Mouse (Mus musculus): Measurements from ENCODE around the gene Nelfa. TPM values are rescaled to one million over a fixed set of nuclear protein-coding genes. Genes with fewer than 3 reads are reported as not detected.
"Not testable (repeated sequence)": the region's sequence is repeated elsewhere in the genome, so short reads cannot be mapped to it uniquely, and the experiment has no call there.

Nelfa gene
- polyA plus RNA-seq, 1 experiment, result 26.2 TPM

GRCm38 (mm10) chr5:33948314-33948713 lies 12.1 kb upstream of the Nelfa start:
- Histone ChIP-seq H3K4me1 (ENCODE audit: control insufficient read depth, insufficient read depth, low read length) (no peaks in the 10 kb centered on the region), H3K4me3 (ENCODE audit: insufficient read depth, low read length) (no peak overlapping the region), H3K27ac (ENCODE audit: insufficient read depth, low read length) (no peak overlapping the region)
- TF ChIP-seq CTCF (IDR thresholded peaks at IDR 0.05; ENCODE audit: extremely low read depth, insufficient read depth, low read length), result no peak

GRCm38 (mm10) chr5:33947035-33947434 lies 10.8 kb upstream of the Nelfa start:
- H3K4me1 ChIP-seq (ENCODE audit: control insufficient read depth, insufficient read depth, low read length); H3K27ac ChIP-seq (ENCODE audit: insufficient read depth, low read length); H3K4me3 ChIP-seq (ENCODE audit: insufficient read depth, low read length): not testable (repeated sequence)

GRCm38 (mm10) chr5:33938448-33938847 lies 2.2 kb upstream of the Nelfa start:
- TF ChIP-seq CTCF (IDR thresholded peaks at IDR 0.05; ENCODE audit: extremely low read depth, insufficient read depth, low read length), result no peak
- no peak for TF ChIP-seq POLR2A (IDR thresholded peaks at IDR 0.05; ENCODE audit: extremely low read depth, insufficient read depth, low read length)
- H3K27ac ChIP-seq (ENCODE audit: insufficient read depth, low read length), result no peak overlapping the region
- H3K4me1 ChIP-seq (ENCODE audit: control insufficient read depth, insufficient read depth, low read length), result no peaks in the 10 kb centered on the region; the same call in 1 of the 2 replicates
- no peak overlapping the region for H3K4me3 ChIP-seq (ENCODE audit: insufficient read depth, low read length)

- H3K4me1 ChIP-seq (ENCODE audit: control insufficient read depth, insufficient read depth, low read length), result no peaks in the 10 kb centered on the region; the same call in 1 of the 2 replicates
These were observed 1.0 kb upstream of the Nelfa start for GRCm38 (mm10) chr5:33937230-33937629.

GRCm38 (mm10) chr5:33935700-33936111 lies 507 bp downstream of the Nelfa start:
- peak overlapping the region; percentile 74 for H3K27ac ChIP-seq (ENCODE audit: insufficient read depth, low read length)
- no peak for TF ChIP-seq CTCF (IDR thresholded peaks at IDR 0.05; ENCODE audit: extremely low read depth, insufficient read depth, low read length)
- no peak for TF ChIP-seq POLR2A (IDR thresholded peaks at IDR 0.05; ENCODE audit: extremely low read depth, insufficient read depth, low read length)
- H3K4me3 ChIP-seq (ENCODE audit: insufficient read depth, low read length), result peak overlapping the region; percentile 61
- no peaks in the 10 kb centered on the region; the same call in 1 of the 2 replicates for H3K4me1 ChIP-seq (ENCODE audit: control insufficient read depth, insufficient read depth, low read length)

More at GRCm38 (mm10) chr5:33937230-33937629, 1.0 kb upstream of the Nelfa start:
- no peak overlapping the region for H3K27ac ChIP-seq (ENCODE audit: insufficient read depth, low read length)
- no peak for TF ChIP-seq POLR2A (IDR thresholded peaks at IDR 0.05; ENCODE audit: extremely low read depth, insufficient read depth, low read length)
- no peak for TF ChIP-seq CTCF (IDR thresholded peaks at IDR 0.05; ENCODE audit: extremely low read depth, insufficient read depth, low read length)
- peak overlapping the region; percentile 61; the same call in 1 of the 2 replicates for H3K4me3 ChIP-seq (ENCODE audit: insufficient read depth, low read length)

GRCm38 (mm10) chr5:33934877-33935276 lies 1.3 kb downstream of the Nelfa start:
- H3K27ac ChIP-seq (ENCODE audit: insufficient read depth, low read length), result no peak overlapping the region
- no peaks in the 10 kb centered on the region; the same call in 1 of the 2 replicates for H3K4me1 ChIP-seq (ENCODE audit: control insufficient read depth, insufficient read depth, low read length)
- H3K4me3 ChIP-seq (ENCODE audit: insufficient read depth, low read length), result no peak overlapping the region
- TF ChIP-seq POLR2A (IDR thresholded peaks at IDR 0.05; ENCODE audit: extremely low read depth, insufficient read depth, low read length) (no peak), CTCF (IDR thresholded peaks at IDR 0.05; ENCODE audit: extremely low read depth, insufficient read depth, low read length) (no peak)

- no peaks in the 10 kb centered on the region; the same call in 1 of the 2 replicates for H3K4me1 ChIP-seq (ENCODE audit: control insufficient read depth, insufficient read depth, low read length)
- H3K4me3 ChIP-seq (ENCODE audit: insufficient read depth, low read length), result no peak overlapping the region
These were observed 2.1 kb downstream of the Nelfa start for GRCm38 (mm10) chr5:33934081-33934480.

GRCm38 (mm10) chr5:33932413-33932812 lies 3.8 kb downstream of the Nelfa start:
- no peak for TF ChIP-seq CTCF (IDR thresholded peaks at IDR 0.05; ENCODE audit: extremely low read depth, insufficient read depth, low read length)
- no peak for TF ChIP-seq POLR2A (IDR thresholded peaks at IDR 0.05; ENCODE audit: extremely low read depth, insufficient read depth, low read length)
- Histone ChIP-seq H3K27ac (ENCODE audit: insufficient read depth, low read length) (no peak overlapping the region), H3K4me3 (ENCODE audit: insufficient read depth, low read length) (no peak overlapping the region), H3K4me1 (ENCODE audit: control insufficient read depth, insufficient read depth, low read length) (no peaks in the 10 kb centered on the region; the same call in 1 of the 2 replicates)

More at GRCm38 (mm10) chr5:33934081-33934480, 2.1 kb downstream of the Nelfa start:
- TF ChIP-seq CTCF (IDR thresholded peaks at IDR 0.05; ENCODE audit: extremely low read depth, insufficient read depth, low read length) (no peak), POLR2A (IDR thresholded peaks at IDR 0.05; ENCODE audit: extremely low read depth, insufficient read depth, low read length) (no peak)
- no peak overlapping the region for H3K27ac ChIP-seq (ENCODE audit: insufficient read depth, low read length)

GRCm38 (mm10) chr5:33926170-33926569 lies 10.0 kb downstream of the Nelfa start:
- Histone ChIP-seq H3K27ac (ENCODE audit: insufficient read depth, low read length) (no peak overlapping the region), H3K4me1 (ENCODE audit: control insufficient read depth, insufficient read depth, low read length) (no peaks in the 10 kb centered on the region; the same call in 1 of the 2 replicates), H3K4me3 (ENCODE audit: insufficient read depth, low read length) (no peak overlapping the region)
- no peak for TF ChIP-seq POLR2A (IDR thresholded peaks at IDR 0.05; ENCODE audit: extremely low read depth, insufficient read depth, low read length)
- TF ChIP-seq CTCF (IDR thresholded peaks at IDR 0.05; ENCODE audit: extremely low read depth, insufficient read depth, low read length), result no peak

- no peak overlapping the region for H3K4me3 ChIP-seq (ENCODE audit: insufficient read depth, low read length)
- H3K4me1 ChIP-seq (ENCODE audit: control insufficient read depth, insufficient read depth, low read length), result peaks cover 1% of the 10 kb centered on the region; the same call in 1 of the 2 replicates
- TF ChIP-seq CTCF (IDR thresholded peaks at IDR 0.05; ENCODE audit: extremely low read depth, insufficient read depth, low read length), result no peak
- TF ChIP-seq POLR2A (IDR thresholded peaks at IDR 0.05; ENCODE audit: extremely low read depth, insufficient read depth, low read length), result no peak
- H3K27ac ChIP-seq (ENCODE audit: insufficient read depth, low read length), result no peak overlapping the region
These were observed 13.6 kb downstream of the Nelfa start for GRCm38 (mm10) chr5:33922566-33922965.

Measured in cortical plate, adult 2 months (tissue).